Mouse (Mus musculus): ENCODE measurements at regions not wholly inside any gene's neighbourhood (a gene's known extent, or its start where the extent isn't known, plus 50 kb on each side); places are given as distances from the start of the nearest gene placed in this dataset.

DNA sequence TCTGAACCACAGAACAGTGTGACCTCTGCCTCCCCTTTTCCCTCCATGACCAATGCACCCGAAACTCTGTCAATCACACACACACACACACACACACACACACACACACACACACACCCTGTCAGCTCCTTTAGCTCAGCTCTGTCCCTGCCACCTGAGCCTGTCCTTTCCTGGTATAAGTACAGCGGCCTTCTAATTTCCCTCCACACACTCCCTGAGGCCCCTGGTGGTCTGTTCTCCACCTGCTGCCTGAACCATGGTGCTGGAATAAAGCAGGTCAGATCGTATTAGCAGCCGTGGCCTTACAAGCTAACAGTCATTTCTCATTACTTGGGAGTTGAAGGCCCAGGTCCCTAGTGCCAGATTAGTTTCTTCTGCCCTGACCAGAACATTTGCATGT lies 132.8 kb upstream of the Tle3 start:
- Histone ChIP-seq H3K4me2 (ENCODE audit: low read depth, low read length) (no peak overlapping the region), H3K4me1 (ENCODE audit: control insufficient read depth, insufficient read depth, low read length) (peaks cover 15% of the 10 kb centered on the region), H3K4me3 (ENCODE audit: low read depth, low read length) (no peak overlapping the region), H3K36me3 (ENCODE audit: control insufficient read depth, insufficient read depth, low read length) (no peaks in the 10 kb centered on the region), H3K9ac (replicated peaks; ENCODE audit: low read depth, low read length) (no peak overlapping the region), H3K27ac (ENCODE audit: low read depth, low read length) (no peak overlapping the region), H3K9me3 (ENCODE audit: control insufficient read depth, low read length) (no peaks in the 10 kb centered on the region), H3K27me3 (ENCODE audit: control insufficient read depth, insufficient read depth, low read length) (no peaks in the 10 kb centered on the region)
- WGBS = 41% methylated on average over 4 of the region's 4 CpGs
- ATAC-seq (ENCODE audit: low read depth) = no peak

DNA sequence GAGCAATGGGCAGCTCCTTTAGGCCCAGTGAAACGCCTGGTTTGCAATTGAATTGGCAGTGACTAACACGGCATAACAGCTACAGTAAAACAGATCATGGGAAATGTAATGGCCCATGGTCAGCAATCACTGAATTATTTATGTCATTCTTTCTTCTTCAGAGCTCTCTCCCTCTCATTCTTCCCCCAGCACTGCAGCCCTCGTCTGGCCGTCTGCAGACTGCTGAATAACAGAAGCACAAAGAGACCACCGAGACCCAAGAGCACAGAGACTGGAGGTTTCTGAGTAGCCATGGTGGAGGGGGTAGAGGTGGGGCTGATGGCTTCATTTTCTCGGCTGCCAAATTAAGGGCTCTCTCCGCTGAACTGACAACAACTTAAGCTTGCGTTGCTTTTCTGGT lies 130.7 kb upstream of the Tle3 start:
- WGBS = 14% methylated on average over 8 of the region's 8 CpGs
- Histone ChIP-seq H3K9ac (replicated peaks; ENCODE audit: low read depth, low read length) (no peak overlapping the region), H3K27ac (ENCODE audit: low read depth, low read length) (no peak overlapping the region), H3K36me3 (ENCODE audit: control insufficient read depth, insufficient read depth, low read length) (no peaks in the 10 kb centered on the region), H3K9me3 (ENCODE audit: control insufficient read depth, low read length) (no peaks in the 10 kb centered on the region), H3K4me2 (ENCODE audit: low read depth, low read length) (no peak overlapping the region), H3K4me3 (ENCODE audit: low read depth, low read length) (no peak overlapping the region), H3K27me3 (ENCODE audit: control insufficient read depth, insufficient read depth, low read length) (no peaks in the 10 kb centered on the region), H3K4me1 (ENCODE audit: control insufficient read depth, insufficient read depth, low read length) (peaks cover 9% of the 10 kb centered on the region)
- ATAC-seq (ENCODE audit: low read depth) = peak; percentile 38; the same call in 1 of the 2 replicates

DNA sequence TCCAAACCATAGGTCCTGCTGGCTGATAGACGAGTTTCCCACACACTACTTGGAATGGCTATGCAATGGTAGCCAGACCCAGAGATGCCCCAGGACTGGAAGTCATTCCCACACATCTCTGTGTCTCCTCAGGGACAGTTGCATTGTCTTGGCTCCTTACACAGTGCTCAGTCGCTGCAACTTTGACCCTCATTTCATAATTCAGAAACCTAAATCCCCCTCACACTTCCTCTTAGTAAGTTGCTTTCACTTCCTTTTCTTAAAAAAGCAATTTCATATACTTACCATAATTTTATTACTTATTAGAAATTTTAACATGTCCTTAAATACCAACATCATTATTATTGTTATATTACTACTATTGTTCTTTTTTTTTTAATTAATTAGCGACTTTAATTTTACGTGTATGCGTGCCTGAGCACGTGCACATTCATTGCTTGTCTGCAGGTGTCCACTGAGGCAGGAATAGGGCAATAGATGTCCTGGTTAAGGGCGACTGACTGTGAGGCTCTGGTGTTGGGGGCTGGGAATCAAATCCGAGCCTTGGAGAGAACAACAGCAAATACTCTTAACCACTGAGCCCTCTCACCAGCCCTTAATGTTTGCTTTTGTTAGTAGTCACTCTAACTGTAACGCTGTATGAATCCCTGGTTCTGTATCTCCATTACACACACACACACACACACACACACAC lies 129.9 kb upstream of the Tle3 start:
- Histone ChIP-seq H3K36me3 (ENCODE audit: control insufficient read depth, insufficient read depth, low read length) (no peaks in the 10 kb centered on the region), H3K4me3 (ENCODE audit: low read depth, low read length) (no peak overlapping the region), H3K4me1 (ENCODE audit: control insufficient read depth, insufficient read depth, low read length) (peaks cover 9% of the 10 kb centered on the region), H3K27ac (ENCODE audit: low read depth, low read length) (no peak overlapping the region), H3K9ac (replicated peaks; ENCODE audit: low read depth, low read length) (no peak overlapping the region), H3K4me2 (ENCODE audit: low read depth, low read length) (no peak overlapping the region), H3K27me3 (ENCODE audit: control insufficient read depth, insufficient read depth, low read length) (no peaks in the 10 kb centered on the region), H3K9me3 (ENCODE audit: control insufficient read depth, low read length) (no peaks in the 10 kb centered on the region)
- 68% methylated on average over 9 of the region's 9 CpGs for WGBS
- no peak for ATAC-seq (ENCODE audit: low read depth)

DNA sequence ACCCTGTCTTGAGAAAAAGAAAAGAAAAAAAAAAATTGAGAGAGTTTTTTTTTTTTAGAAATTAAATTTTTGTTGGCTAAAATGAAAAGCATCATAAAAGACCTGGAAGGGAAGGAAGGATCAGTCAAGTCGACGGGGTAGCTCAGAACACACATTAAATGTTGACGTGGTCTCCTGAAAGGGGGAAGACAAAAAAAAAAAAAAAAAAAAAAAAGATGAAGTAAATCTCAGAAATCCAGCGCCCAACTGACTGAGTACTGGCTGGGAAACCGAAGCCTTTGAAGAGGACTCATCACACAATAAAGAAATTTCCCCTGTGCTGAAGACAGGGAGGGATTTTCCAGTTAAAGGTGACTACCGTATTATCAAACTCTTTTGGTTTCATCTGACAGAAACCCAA lies 128.9 kb upstream of the Tle3 start:
- no peaks in the 10 kb centered on the region for H3K9me3 ChIP-seq (ENCODE audit: control insufficient read depth, low read length)
- H3K9ac ChIP-seq (replicated peaks; ENCODE audit: low read depth, low read length) = no peak overlapping the region
- H3K4me2 ChIP-seq (ENCODE audit: low read depth, low read length) = no peak overlapping the region
- no peak for ATAC-seq (ENCODE audit: low read depth)
- peaks cover 9% of the 10 kb centered on the region for H3K4me1 ChIP-seq (ENCODE audit: control insufficient read depth, insufficient read depth, low read length)
- H3K36me3 ChIP-seq (ENCODE audit: control insufficient read depth, insufficient read depth, low read length) = no peaks in the 10 kb centered on the region
- H3K4me3 ChIP-seq (ENCODE audit: low read depth, low read length) = no peak overlapping the region
- WGBS = 79% methylated on average over 6 of the region's 6 CpGs
- no peaks in the 10 kb centered on the region for H3K27me3 ChIP-seq (ENCODE audit: control insufficient read depth, insufficient read depth, low read length)
- H3K27ac ChIP-seq (ENCODE audit: low read depth, low read length) = no peak overlapping the region

DNA sequence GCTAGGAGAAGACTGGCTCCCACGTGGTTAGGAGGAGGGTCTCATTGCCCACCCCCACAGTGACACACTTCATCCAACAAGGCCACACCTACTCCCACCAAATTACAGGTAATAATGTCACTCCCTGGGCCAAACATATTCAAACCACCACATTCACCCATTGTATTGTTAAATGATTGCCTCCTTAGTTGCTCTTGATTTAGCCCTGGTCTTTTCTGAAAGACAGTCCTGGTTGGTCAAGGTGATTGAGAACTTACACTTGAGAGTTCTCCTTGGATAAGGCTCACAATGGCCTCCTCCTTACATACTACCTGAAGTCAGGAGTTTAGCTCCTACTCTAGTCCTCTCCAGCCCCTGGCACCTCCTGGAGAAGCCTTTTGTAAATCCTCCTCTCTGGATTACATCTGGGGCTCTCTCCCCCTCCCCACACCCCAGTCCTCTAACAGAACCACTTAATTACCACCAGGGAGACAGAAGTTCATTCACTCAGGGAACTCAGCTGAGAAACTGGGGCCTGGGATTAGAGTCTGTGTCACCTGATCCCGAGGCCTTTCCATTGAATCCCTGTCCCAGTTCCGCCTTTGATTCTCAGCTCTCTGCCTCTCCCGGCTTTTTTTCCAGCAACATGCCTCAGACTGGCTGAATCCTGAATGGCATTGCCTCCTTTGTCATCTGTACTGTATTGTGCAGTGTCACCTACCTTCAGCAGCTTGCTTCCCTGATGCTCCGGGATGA lies 122.3 kb upstream of the Tle3 start:
- Histone ChIP-seq H3K27ac (ENCODE audit: low read depth, low read length) (no peak overlapping the region), H3K9ac (replicated peaks; ENCODE audit: low read depth, low read length) (no peak overlapping the region), H3K27me3 (ENCODE audit: control insufficient read depth, insufficient read depth, low read length) (no peaks in the 10 kb centered on the region), H3K4me3 (ENCODE audit: low read depth, low read length) (no peak overlapping the region), H3K4me1 (ENCODE audit: control insufficient read depth, insufficient read depth, low read length) (no peaks in the 10 kb centered on the region), H3K36me3 (ENCODE audit: control insufficient read depth, insufficient read depth, low read length) (no peaks in the 10 kb centered on the region), H3K4me2 (ENCODE audit: low read depth, low read length) (no peak overlapping the region), H3K9me3 (ENCODE audit: control insufficient read depth, low read length) (no peaks in the 10 kb centered on the region)
- 31% methylated on average over 5 of the region's 5 CpGs for WGBS
- no peak for ATAC-seq (ENCODE audit: low read depth)

DNA sequence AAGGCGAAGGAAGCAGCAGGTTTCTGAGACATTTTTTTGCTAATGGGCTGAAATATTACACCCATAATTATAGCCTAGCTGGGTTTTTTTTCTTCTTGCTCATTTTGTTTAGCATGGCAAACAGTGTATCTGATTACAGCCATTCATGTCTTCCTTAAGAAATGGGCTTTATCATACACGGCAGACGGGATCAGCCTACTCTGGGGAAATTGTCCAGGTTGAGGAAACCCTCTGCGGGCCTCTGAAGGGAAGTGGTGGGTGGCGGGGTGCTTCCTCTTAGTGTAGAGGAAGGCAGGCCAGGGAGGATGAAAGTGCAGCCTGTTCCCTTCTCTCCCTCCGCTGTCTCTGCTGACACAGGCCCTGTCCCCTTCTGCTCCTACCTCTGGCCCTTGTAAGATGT lies 120.6 kb upstream of the Tle3 start:
- no peaks in the 10 kb centered on the region for H3K9me3 ChIP-seq (ENCODE audit: control insufficient read depth, low read length)
- H3K9ac ChIP-seq (replicated peaks; ENCODE audit: low read depth, low read length) = no peak overlapping the region
- H3K4me1 ChIP-seq (ENCODE audit: control insufficient read depth, insufficient read depth, low read length) = no peaks in the 10 kb centered on the region
- H3K4me2 ChIP-seq (ENCODE audit: low read depth, low read length) = no peak overlapping the region
- H3K27ac ChIP-seq (ENCODE audit: low read depth, low read length) = no peak overlapping the region
- H3K27me3 ChIP-seq (ENCODE audit: control insufficient read depth, insufficient read depth, low read length) = no peaks in the 10 kb centered on the region
- ATAC-seq (ENCODE audit: low read depth) = no peak
- H3K36me3 ChIP-seq (ENCODE audit: control insufficient read depth, insufficient read depth, low read length) = no peaks in the 10 kb centered on the region
- WGBS = 83% methylated on average over 6 of the region's 6 CpGs
- no peak overlapping the region for H3K4me3 ChIP-seq (ENCODE audit: low read depth, low read length)

DNA sequence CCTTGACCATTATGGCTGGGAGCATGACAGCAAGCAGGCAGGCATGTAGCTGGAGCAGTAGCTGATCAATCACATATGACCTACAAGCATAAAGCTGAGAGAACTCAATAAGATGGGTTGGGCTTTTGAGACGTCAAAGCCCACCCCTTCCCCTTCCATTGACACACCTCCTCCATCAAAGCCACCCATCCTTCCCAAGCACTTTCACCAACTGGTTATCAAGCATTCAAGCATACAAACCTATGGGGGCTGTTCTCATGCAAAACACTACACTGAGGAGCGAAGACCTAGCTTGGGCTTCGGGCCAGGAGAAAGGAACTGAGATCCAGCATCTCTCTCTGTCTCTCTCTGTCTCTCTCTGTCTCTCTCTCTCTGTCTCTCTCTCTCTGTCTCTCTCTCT lies 118.4 kb upstream of the Tle3 start:
- no peak for ATAC-seq (ENCODE audit: low read depth)
- no peak overlapping the region for H3K4me2 ChIP-seq (ENCODE audit: low read depth, low read length)
- H3K9ac ChIP-seq (replicated peaks; ENCODE audit: low read depth, low read length) = no peak overlapping the region
- no peaks in the 10 kb centered on the region for H3K36me3 ChIP-seq (ENCODE audit: control insufficient read depth, insufficient read depth, low read length)
- no peak overlapping the region for H3K4me3 ChIP-seq (ENCODE audit: low read depth, low read length)
- no peaks in the 10 kb centered on the region; the same call in 1 of the 2 replicates for H3K4me1 ChIP-seq (ENCODE audit: control insufficient read depth, insufficient read depth, low read length)
- no peak overlapping the region for H3K27ac ChIP-seq (ENCODE audit: low read depth, low read length)
- 69% methylated on average over 3 of the region's 3 CpGs for WGBS
- H3K9me3 ChIP-seq (ENCODE audit: control insufficient read depth, low read length) = no peaks in the 10 kb centered on the region
- no peaks in the 10 kb centered on the region for H3K27me3 ChIP-seq (ENCODE audit: control insufficient read depth, insufficient read depth, low read length)

DNA sequence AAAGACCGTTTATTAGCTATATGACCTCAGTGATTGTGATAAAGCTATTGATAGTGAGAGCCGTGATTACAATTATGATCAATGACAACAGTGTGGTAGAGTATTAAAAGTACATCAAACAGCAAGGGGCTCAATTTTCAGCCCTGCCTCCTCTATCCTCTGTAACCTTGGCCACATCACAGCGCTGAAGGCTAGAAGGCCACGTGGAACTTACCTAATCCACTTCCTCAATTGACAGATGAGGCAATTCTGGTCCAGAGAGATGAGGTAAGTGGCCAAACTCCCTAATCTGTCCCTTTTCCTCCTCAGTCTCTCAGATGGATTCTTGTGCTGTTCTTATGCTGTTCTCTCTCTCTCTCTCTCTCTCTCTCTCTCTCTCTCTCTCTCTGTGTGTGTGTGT lies 114.7 kb upstream of the Tle3 start:
- WGBS = 42% methylated on average over 4 of the region's 4 CpGs
- ATAC-seq (ENCODE audit: low read depth) = no peak
- Histone ChIP-seq H3K27me3 (ENCODE audit: control insufficient read depth, insufficient read depth, low read length) (no peaks in the 10 kb centered on the region), H3K4me2 (ENCODE audit: low read depth, low read length) (no peak overlapping the region), H3K9me3 (ENCODE audit: control insufficient read depth, low read length) (no peaks in the 10 kb centered on the region), H3K4me1 (ENCODE audit: control insufficient read depth, insufficient read depth, low read length) (peaks cover 12% of the 10 kb centered on the region), H3K36me3 (ENCODE audit: control insufficient read depth, insufficient read depth, low read length) (no peaks in the 10 kb centered on the region), H3K4me3 (ENCODE audit: low read depth, low read length) (no peak overlapping the region), H3K27ac (ENCODE audit: low read depth, low read length) (no peak overlapping the region), H3K9ac (replicated peaks; ENCODE audit: low read depth, low read length) (no peak overlapping the region)

DNA sequence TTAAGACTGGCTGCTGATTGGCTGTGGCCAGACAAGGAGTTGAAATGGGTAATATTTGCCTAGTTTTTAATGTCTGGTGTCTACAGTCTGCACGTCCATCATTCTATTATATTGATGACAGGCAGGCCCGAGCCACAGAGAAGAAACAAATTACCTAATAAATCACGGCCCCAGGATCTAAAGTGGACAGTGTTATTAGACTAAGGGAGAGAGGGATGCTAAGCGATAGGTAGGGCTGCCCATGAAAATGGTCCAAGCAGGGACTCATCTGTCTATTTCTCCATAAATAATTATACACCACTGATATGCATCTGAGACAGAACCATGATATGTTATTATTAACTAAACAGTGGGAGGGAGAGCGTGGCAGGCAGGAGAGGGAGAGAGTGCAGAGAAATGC lies 114.1 kb upstream of the Tle3 start:
- Histone ChIP-seq H3K9ac (replicated peaks; ENCODE audit: low read depth, low read length) (no peak overlapping the region), H3K9me3 (ENCODE audit: control insufficient read depth, low read length) (no peaks in the 10 kb centered on the region), H3K27ac (ENCODE audit: low read depth, low read length) (no peak overlapping the region), H3K27me3 (ENCODE audit: control insufficient read depth, insufficient read depth, low read length) (no peaks in the 10 kb centered on the region), H3K4me3 (ENCODE audit: low read depth, low read length) (no peak overlapping the region), H3K36me3 (ENCODE audit: control insufficient read depth, insufficient read depth, low read length) (no peaks in the 10 kb centered on the region), H3K4me1 (ENCODE audit: control insufficient read depth, insufficient read depth, low read length) (peaks cover 12% of the 10 kb centered on the region), H3K4me2 (ENCODE audit: low read depth, low read length) (no peak overlapping the region)
- 30% methylated on average over 5 of the region's 5 CpGs for WGBS
- peak; percentile 63; the same call in 1 of the 2 replicates for ATAC-seq (ENCODE audit: low read depth)

Measured in neural tube, embryonic 14.5 days (tissue).